Mouse (Mus musculus) G1E (cell line): ENCODE measurements around the gene Foxr1. TPM values are rescaled to one million over a fixed set of nuclear protein-coding genes. Genes with fewer than 3 reads are reported as not detected.
A peak's percentile ranks its signal among the peaks of the same experiment; 100 is the strongest.

Experiments
- ATAC-seq: 2 replicates; pipeline ENCODE4 v1.8.0; 2016; ENCODE audit warnings: mild to moderate bottlenecking; ENCODE audit not compliant: insufficient number of reproducible peaks, poor library complexity, low FRiP score, severe bottlenecking; ENCODE audit errors: extremely low read depth
- DNase-seq: peaks from one replicate; pipeline ENCODE4 v3.0.0; 2012; ENCODE audit warnings: low spot score
- H3K27me3 ChIP-seq: 2 replicates; pipeline ENCODE4 v1.6.1; 2012; ENCODE audit warnings: mild to moderate bottlenecking, low read length, inconsistent platforms; ENCODE audit not compliant: insufficient read depth
- H3K36me3 ChIP-seq: replicated peaks from 2 replicates; pipeline ENCODE3; 2012; ENCODE audit warnings: mild to moderate bottlenecking, inconsistent platforms
- H3K4me1 ChIP-seq: 2 replicates; pipeline ENCODE4 v1.6.1; 2012; ENCODE audit warnings: low read depth, low read length, inconsistent platforms, mixed read lengths; ENCODE audit not compliant: insufficient read depth
- H3K4me3 ChIP-seq: 2 replicates; pipeline ENCODE4 v1.5.1; 2012; ENCODE audit warnings: low read depth, mild to moderate bottlenecking, inconsistent platforms, low read length, moderate library complexity, mixed read lengths
- H3K9me3 ChIP-seq: replicated peaks from 2 replicates; pipeline ENCODE4 v1.6.1; 2012; ENCODE audit warnings: inconsistent platforms
- CTCF ChIP-seq: IDR thresholded peaks from 2 replicates; pipeline ENCODE4 v1.5.1; 2012; ENCODE audit warnings: low read depth, low read length, inconsistent platforms, mixed read lengths
- GATA1 ChIP-seq: IDR thresholded peaks from 2 replicates; pipeline ENCODE4 v1.6.1; 2012; ENCODE audit warnings: borderline replicate concordance, low read length, inconsistent platforms, mixed read lengths
- GATA2 ChIP-seq: IDR thresholded peaks from 2 replicates; pipeline ENCODE4 v1.6.1; 2012; ENCODE audit warnings: low read depth, low read length, inconsistent platforms, borderline replicate concordance
- POLR2AphosphoS5 ChIP-seq: IDR thresholded peaks from 2 replicates; pipeline ENCODE4 v1.6.1; 2012; ENCODE audit warnings: low read depth, low read length, inconsistent platforms; ENCODE audit not compliant: insufficient replicate concordance
- TAL1 ChIP-seq: conservative IDR thresholded peaks from 2 replicates; pipeline ENCODE4 v1.6.1; 2012; ENCODE audit warnings: low read depth, low read length, inconsistent platforms, mixed read lengths
- polyA plus RNA-seq: library from polyadenylated mRNA; stranded (reverse); fragments of >175 nt; gene quantifications from 2 replicates; pipeline ENCODE4 v1.2.3, GENCODE M21; 2012
- total RNA-seq, 2 experiments: library from RNA; stranded (forward) in 1 of 2; stranded (reverse) in 1 of 2; fragments of 200-1000 nt in 1 of 2; fragments of >200 nt in 1 of 2; fragmentation: Nextera tagmentation in 1 of 2; gene quantifications; 2 replicates each; pipeline ENCODE4 v1.2.3; 2014 to 2017

Foxr1 gene
- total and polyA plus RNA-seq, 3 experiments, result 0.11 TPM; not detected in 2

DNA sequence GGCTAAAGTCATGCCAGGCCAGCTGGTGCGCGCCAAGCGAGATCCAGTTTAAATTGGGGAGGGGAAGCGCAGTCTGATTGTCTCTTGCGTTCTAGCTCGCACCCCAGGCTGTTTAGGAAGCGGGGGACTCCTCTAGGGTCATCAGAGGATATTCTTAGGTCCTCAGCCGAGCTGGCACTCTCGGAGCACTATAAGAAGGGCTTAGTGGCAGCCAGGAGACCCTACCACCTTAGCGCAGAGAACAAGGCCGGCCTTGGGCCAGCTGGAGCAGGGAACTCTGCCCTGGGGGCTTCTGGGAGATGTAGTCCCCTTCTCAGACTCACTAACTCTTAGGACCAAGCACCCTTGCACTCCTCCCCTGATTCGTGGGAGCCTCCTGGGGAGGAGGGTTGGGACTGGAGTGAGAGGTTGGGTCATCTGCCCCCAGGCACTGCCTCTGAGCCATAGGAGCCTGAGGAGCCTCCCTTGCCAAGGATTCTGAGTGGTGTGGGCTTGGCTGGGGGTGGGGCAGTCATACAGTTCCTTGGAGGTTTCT is 42.6 kb upstream of the Foxr1 start:
- H3K4me1 ChIP-seq, result peaks cover 25% of the 10 kb centered on the region
- peaks cover 91% of the 10 kb centered on the region for H3K27me3 ChIP-seq

DNA sequence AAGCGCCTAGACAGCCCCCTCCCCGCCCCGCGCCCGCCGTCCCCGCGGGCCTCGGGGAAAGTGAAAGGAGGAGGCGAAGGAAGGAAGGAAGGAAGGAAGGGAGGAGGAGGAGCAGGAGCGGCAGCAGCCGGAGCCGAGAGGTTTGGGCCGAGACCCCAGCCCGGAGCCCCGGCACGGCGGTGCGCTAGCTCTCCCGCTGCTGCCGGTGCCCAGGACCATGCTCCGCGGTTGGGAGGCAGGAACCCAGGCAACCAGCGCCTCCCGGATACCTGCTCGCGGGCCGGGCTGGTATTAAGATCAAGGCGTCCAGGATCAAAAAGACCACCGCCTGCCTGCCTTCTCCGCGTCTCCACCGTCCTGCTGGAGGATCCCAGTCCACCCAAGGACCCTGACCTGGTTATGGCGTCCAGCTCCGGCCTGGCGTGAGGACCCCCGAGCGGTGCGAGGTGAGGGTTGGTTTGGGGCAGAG is 42.1 kb upstream of the Foxr1 start:
- no peaks in the 10 kb centered on the region for H3K9me3 ChIP-seq
- peaks cover 30% of the 10 kb centered on the region for H3K4me1 ChIP-seq
- no peak for ATAC-seq

More for the DNA sequence above, 42.6 kb upstream of the Foxr1 start:
- Histone ChIP-seq H3K9me3 (no peaks in the 10 kb centered on the region), H3K4me3 (peak overlapping the region; percentile 56; the same call in 1 of the 2 replicates), H3K36me3 (no peaks in the 10 kb centered on the region)
- DNase-seq, result no peak
- no peak for ATAC-seq
- TF ChIP-seq GATA1 (no peak), CTCF (no peak), POLR2AphosphoS5 (no peak), TAL1 (no peak)

DNA sequence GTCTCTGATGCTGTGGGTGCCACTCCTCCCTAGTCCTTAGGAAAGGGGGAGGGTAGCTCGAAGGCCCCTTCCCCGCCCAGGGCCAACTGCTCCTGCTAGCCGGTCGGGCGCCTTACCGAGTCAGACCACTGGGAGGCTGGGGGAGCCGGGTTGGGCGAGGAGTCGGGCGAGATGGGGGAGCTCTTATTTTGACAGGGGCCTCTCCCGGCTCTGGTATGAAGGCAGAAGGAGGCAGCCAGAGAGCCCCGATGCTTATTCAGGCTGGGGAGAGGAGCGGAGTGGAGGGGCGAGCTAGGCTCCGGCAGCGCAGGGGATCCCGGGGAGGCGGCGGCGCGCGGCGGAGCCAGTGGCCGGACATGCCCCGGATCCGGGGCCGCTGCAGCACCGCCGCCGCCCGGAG is 41.6 kb upstream of the Foxr1 start, which contains the start of gene Bcl9l:
Gene Bcl9l (plus strand): TSS at position 274 of the 400 bp plus-strand sequence.
- ATAC-seq (peak; percentile 28; the same call in 1 of the 2 replicates), DNase-seq (peak; percentile 74)
- Histone ChIP-seq H3K4me1 (peaks cover 35% of the 10 kb centered on the region), H3K9me3 (no peaks in the 10 kb centered on the region), H3K4me3 (peak within 1 kb of the TSS; percentile 56; the same call in 1 of the 2 replicates), H3K27me3 (peaks cover 92% of the 10 kb centered on the region), H3K36me3 (no peaks in the 10 kb centered on the region)
- no peak for TF ChIP-seq POLR2AphosphoS5

More for the DNA sequence above, 42.1 kb upstream of the Foxr1 start:
- Histone ChIP-seq H3K4me3 (peak overlapping the region; percentile 56; the same call in 1 of the 2 replicates), H3K36me3 (no peaks in the 10 kb centered on the region), H3K27me3 (peaks cover 92% of the 10 kb centered on the region)
- TF ChIP-seq TAL1 (no peak), GATA2 (no peak), POLR2AphosphoS5 (no peak), GATA1 (no peak), CTCF (no peak)
- no peak for DNase-seq

DNA sequence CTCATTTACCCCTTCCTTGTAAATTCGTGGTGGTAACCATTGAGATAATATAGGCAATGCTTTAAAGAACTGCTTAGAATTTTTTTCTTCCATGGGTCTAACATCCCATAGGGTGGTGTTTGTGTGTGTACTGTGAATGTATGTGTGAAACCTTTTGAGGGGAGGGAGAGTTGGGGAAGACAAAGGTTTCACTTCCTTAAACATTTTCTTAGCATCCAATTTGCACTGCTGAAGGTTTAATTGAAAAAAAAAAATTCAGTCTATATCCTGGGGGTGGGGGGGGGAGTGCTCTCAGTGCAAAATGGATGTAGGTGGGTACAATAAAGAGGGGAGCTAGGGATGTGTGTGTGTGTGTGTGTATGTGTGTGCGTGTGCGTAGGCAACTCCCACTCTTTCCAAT is 41.2 kb upstream of the Foxr1 start:
- peaks cover 92% of the 10 kb centered on the region for H3K27me3 ChIP-seq
- no peak for ATAC-seq
- no peak for DNase-seq
- H3K4me3 ChIP-seq, result no peak overlapping the region
- peaks cover 36% of the 10 kb centered on the region for H3K4me1 ChIP-seq
- no peak for TF ChIP-seq TAL1
- no peak for TF ChIP-seq GATA1
- no peak for TF ChIP-seq GATA2
- TF ChIP-seq CTCF, result no peak
- no peak for TF ChIP-seq POLR2AphosphoS5
- no peaks in the 10 kb centered on the region for H3K36me3 ChIP-seq
- no peaks in the 10 kb centered on the region for H3K9me3 ChIP-seq

DNA sequence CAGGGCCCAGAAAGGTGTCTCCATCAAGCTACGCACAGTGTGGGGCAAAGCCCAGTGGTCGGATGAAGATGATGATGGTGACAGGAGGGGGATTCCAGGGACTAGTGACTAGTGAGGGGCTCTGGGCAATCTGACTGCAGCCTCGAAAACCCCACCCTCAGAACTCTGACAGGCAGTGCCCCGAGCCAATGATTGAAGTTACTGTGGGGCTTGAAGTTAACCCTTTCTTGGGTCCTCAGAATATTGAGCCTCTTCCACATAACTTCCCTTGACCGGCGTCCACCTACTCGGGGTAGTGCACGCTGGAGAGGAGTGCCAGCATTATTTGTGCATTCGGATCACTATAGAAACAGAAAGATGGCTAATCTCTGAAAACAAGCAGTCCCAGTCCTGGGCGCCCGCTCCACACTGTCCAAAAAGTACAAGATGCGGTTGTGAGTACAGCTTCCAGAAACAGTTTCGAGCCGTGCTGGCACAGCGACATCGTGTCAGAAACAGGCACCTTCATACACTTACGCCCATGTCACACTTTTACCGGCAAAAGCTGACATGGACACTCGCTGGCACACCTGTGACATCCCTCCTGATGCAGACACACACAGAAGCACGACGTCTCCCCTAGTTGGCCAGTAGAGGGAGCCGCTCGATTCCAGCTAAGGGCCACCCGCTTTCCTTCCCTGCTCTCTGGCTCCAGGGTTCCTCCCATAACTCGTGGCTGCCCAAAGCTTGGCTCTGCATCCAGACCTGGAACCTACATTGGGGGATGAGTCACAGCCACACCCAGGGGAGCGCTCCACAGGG is 38.9 kb upstream of the Foxr1 start:
- peaks cover 36% of the 10 kb centered on the region for H3K4me1 ChIP-seq

DNA sequence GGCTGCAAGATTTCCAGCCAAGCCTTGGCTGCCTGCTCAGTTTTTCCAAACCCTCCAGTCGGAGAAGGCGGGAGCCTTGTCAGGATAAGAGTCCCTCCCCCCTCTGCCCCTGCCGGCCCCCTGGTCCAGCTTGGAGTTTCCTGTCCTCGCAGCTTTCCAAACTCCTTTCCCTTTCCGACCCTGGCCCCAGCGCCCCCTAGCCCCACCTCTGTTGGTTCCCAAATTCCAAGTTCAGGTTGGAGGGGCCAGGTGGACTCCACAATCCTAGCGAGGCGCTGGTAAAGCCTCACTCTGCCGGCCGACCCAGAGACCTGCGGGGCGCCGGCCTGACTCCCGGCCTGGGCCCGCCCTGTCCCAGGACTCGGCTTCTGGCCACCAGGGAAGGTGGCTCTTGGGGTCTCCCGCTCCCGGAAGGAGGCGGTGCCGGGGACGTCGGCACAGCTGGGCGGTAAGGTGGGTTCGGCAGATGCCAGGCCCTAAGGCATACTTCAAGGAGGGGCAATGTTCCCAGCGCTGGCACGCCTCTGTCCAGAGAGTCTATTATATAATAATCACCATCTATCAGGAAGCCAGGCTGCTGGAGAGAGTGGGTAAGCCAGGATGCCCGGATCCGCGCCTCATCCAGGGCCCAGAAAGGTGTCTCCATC is 38.1 kb upstream of the Foxr1 start:
- ATAC-seq (no peak), DNase-seq (no peak)
- no peaks in the 10 kb centered on the region for H3K36me3 ChIP-seq
- no peaks in the 10 kb centered on the region for H3K9me3 ChIP-seq
- no peak for TF ChIP-seq POLR2AphosphoS5
- TF ChIP-seq CTCF, result no peak
- no peak for TF ChIP-seq TAL1
- TF ChIP-seq GATA2, result no peak
- no peak for TF ChIP-seq GATA1
- no peak overlapping the region; the same call in 1 of the 2 replicates for H3K4me3 ChIP-seq
- H3K27me3 ChIP-seq, result peaks cover 69% of the 10 kb centered on the region
- H3K4me1 ChIP-seq, result peaks cover 36% of the 10 kb centered on the region

More for the DNA sequence above, 38.9 kb upstream of the Foxr1 start:
- DNase-seq, result peak; percentile 63
- Histone ChIP-seq H3K9me3 (no peaks in the 10 kb centered on the region), H3K36me3 (no peaks in the 10 kb centered on the region), H3K4me3 (no peak overlapping the region), H3K27me3 (peaks cover 77% of the 10 kb centered on the region)
- no peak for TF ChIP-seq POLR2AphosphoS5
- peak; percentile 82 for TF ChIP-seq CTCF
- ATAC-seq, result no peak
